Mouse (Mus musculus) kidney, embryonic 16.5 days (tissue): ENCODE data around the gene Olfr1245. TPM values are rescaled to one million over a fixed set of nuclear protein-coding genes. Genes with fewer than 3 reads are reported as not detected.
"Not testable (repeated sequence)": the region's sequence is repeated elsewhere in the genome, so short reads cannot be mapped to it uniquely, and the experiment has no call there.

ENCODE experiments used
- ATAC-seq: fragments of 200-750 bp; cut with Nextera tagmentation; 2 replicates; pipeline ENCODE4 v1.8.0; 2017; ENCODE audit warnings: moderate TSS enrichment; ENCODE audit not compliant: low FRiP score, low TSS enrichment
- H3K27ac ChIP-seq: fragments of 300-500 bp; sonication (generic); 2 replicates; pipeline ENCODE4 v1.5.1; 2014; ENCODE audit warnings: low read length
- H3K27me3 ChIP-seq: fragments of 300-500 bp; sonication (generic); 2 replicates; pipeline ENCODE4 v1.6.1; 2014; ENCODE audit warnings: low read length, control low read depth, mixed read lengths; ENCODE audit not compliant: insufficient read depth
- H3K36me3 ChIP-seq: fragments of 300-500 bp; sonication (generic); 2 replicates; pipeline ENCODE4 v1.6.1; 2014; ENCODE audit warnings: low read length, control low read depth, mixed read lengths; ENCODE audit not compliant: insufficient read depth
- H3K4me1 ChIP-seq: fragments of 300-500 bp; sonication (generic); 2 replicates; pipeline ENCODE4 v1.6.1; 2014; ENCODE audit warnings: low read length, control low read depth, mixed read lengths; ENCODE audit not compliant: insufficient read depth
- H3K4me2 ChIP-seq: fragments of 300-500 bp; sonication (generic); replicated peaks from 2 replicates; pipeline ENCODE4 v1.6.1; 2014; ENCODE audit warnings: low read depth, low read length
- H3K4me3 ChIP-seq: fragments of 300-500 bp; sonication (generic); 2 replicates; pipeline ENCODE4 v1.5.1; 2014; ENCODE audit warnings: mild to moderate bottlenecking, low read length
- H3K9ac ChIP-seq: fragments of 300-500 bp; sonication (generic); replicated peaks from 2 replicates; pipeline ENCODE4 v1.6.1; 2014; ENCODE audit warnings: low read length
- H3K9me3 ChIP-seq: fragments of 300-500 bp; sonication (generic); 2 replicates; pipeline ENCODE4 v1.6.1; 2016; ENCODE audit warnings: low read length, control low read depth
- WGBS: fragments of 180-500 bp; shearing (Covaris S2); extraction: QIAGEN DNeasy Blood & Tissue Kit; methylation state at CpG from one replicate; pipeline ENCODE4 v1.1.7; 2014; 5-methylcytosine and 5-hydroxymethylcytosine counted together
- polyA plus RNA-seq: library from polyadenylated mRNA; unstranded; fragments of >200 nt; fragmentation: Nextera tagmentation; extraction: Ambion mirVana; gene quantifications from 2 replicates; pipeline ENCODE4 v1.2.1, GENCODE M21; 2015

Gene Olfr1245
- polyA plus RNA-seq: not detected in 2 replicates

- Histone ChIP-seq H3K36me3 (no peaks in the 10 kb centered on the region), H3K9ac (no peak within 1 kb of the TSS), H3K4me2 (no peak within 1 kb of the TSS), H3K4me3 (no peak within 1 kb of the TSS), H3K27ac (no peak within 1 kb of the TSS), H3K4me1 (no peaks in the 10 kb centered on the region), H3K27me3 (no peaks in the 10 kb centered on the region), H3K9me3 (no peaks in the 10 kb centered on the region)
- ATAC-seq: no peak
- WGBS: 90% methylated on average over 1 of the region's 1 CpGs
These were observed at the start of gene Olfr1245 for GRCm38 (mm10) chr2:89578347-89578746. Olfr1245 (minus strand) TSS chr2:89578447.

DNA sequence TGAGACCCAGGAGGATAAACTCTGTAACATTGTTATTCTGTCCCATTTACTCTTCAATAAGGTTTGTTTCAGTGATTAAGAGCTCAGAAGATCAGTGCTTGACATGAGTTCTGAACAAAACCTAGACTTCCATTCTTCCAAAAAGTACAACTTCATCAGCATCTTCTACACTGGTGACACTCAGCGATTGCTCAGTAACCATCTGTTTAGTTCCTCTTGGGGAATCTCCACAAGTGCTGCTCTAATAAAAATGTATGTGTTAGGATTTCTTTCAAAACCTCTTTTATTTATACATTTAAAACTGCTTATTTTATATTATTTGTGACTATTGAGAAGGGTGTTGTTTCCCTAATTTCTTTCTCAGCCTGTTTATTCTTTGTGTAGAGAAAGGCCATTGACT, 39.9 kb upstream of the Olfr1245 start, which contains the start of gene Olfr1248:
Gene Olfr1248 (minus strand): TSS at position 101 of the 400 bp plus-strand sequence.
- not testable (repeated sequence) for H3K9ac ChIP-seq, H3K27ac ChIP-seq, H3K4me2 ChIP-seq, H3K36me3 ChIP-seq, H3K9me3 ChIP-seq, H3K4me3 ChIP-seq, H3K27me3 ChIP-seq, H3K4me1 ChIP-seq, ATAC-seq
- 90% methylated on average over 1 of the region's 1 CpGs for WGBS

DNA sequence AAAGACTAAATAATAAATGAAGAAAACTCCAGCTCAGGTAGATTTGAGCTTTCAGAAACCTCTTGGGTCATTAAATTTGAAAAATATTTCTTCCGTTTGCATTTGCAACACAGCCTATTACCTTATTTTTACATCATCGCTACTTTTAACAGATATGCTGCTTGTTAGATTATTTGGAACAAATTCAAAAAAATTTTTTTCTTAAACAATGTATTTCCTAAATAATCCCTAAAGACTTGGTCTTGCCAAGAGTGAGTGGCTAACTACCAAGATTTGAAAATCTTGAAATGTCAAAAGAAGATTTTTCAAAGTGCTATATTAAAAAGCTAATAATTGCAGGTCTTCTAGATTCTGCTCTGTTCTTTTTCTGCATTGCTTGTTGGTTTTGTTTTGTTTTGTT, 35.8 kb upstream of the Olfr1245 start, which contains the start of gene Olfr1247:
Gene Olfr1247 (minus strand): TSS at position 101 of the 400 bp plus-strand sequence.
- WGBS: 87% methylated on average over 2 of the region's 2 CpGs
- Histone ChIP-seq H3K9ac (no peak within 1 kb of the TSS), H3K4me1 (no peaks in the 10 kb centered on the region), H3K36me3 (no peaks in the 10 kb centered on the region), H3K4me3 (no peak within 1 kb of the TSS), H3K4me2 (no peak within 1 kb of the TSS), H3K27me3 (no peaks in the 10 kb centered on the region), H3K27ac (no peak within 1 kb of the TSS), H3K9me3 (no peaks in the 10 kb centered on the region)
- no peak for ATAC-seq

DNA sequence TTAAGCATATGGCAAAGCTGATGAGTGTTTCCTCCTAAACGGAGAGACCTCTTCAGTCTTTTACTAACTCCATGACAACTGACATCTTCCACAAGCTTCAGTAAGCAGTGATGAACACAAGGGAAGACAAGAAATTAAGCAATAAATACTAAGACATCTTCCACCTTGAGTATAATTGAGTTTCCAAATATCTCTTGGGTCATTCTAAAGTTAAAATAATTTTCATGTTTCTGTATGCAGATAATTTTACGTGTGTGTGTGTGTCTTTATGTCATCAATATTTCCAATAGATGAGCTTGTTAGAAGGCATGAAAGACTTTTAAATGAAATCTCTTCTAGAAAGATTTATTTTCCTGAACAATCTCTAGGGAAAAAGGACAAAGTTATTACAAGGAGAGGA, 14.8 kb upstream of the Olfr1245 start, which contains the start of gene Olfr1246:
Gene Olfr1246 (minus strand): TSS at position 101 of the 400 bp plus-strand sequence.
- Histone ChIP-seq H3K9me3 (no peaks in the 10 kb centered on the region), H3K27ac (no peak within 1 kb of the TSS), H3K27me3 (no peaks in the 10 kb centered on the region), H3K4me2 (no peak within 1 kb of the TSS), H3K4me1 (no peaks in the 10 kb centered on the region), H3K4me3 (no peak within 1 kb of the TSS), H3K9ac (no peak within 1 kb of the TSS), H3K36me3 (no peaks in the 10 kb centered on the region)
- no peak for ATAC-seq
- WGBS: 78% methylated on average over 2 of the region's 2 CpGs

- H3K4me3 ChIP-seq, H3K4me1 ChIP-seq, H3K27ac ChIP-seq, H3K4me2 ChIP-seq, H3K9me3 ChIP-seq, H3K36me3 ChIP-seq, H3K9ac ChIP-seq, ATAC-seq, H3K27me3 ChIP-seq: not testable (repeated sequence)
- WGBS: 63% methylated on average over 2 of the region's 2 CpGs
These were observed 15.5 kb downstream of the Olfr1245 start for GRCm38 (mm10) chr2:89562706-89563105.

GRCm38 (mm10) chr2:89544516-89544915, 33.7 kb downstream of the Olfr1245 start:
- Histone ChIP-seq H3K9me3 (no peaks in the 10 kb centered on the region), H3K4me2 (no peak overlapping the region), H3K4me3 (no peak overlapping the region), H3K36me3 (no peaks in the 10 kb centered on the region), H3K4me1 (no peaks in the 10 kb centered on the region), H3K9ac (no peak overlapping the region), H3K27ac (no peak overlapping the region), H3K27me3 (no peaks in the 10 kb centered on the region)
- 46% methylated on average over 2 of the region's 2 CpGs for WGBS
- no peak for ATAC-seq

DNA sequence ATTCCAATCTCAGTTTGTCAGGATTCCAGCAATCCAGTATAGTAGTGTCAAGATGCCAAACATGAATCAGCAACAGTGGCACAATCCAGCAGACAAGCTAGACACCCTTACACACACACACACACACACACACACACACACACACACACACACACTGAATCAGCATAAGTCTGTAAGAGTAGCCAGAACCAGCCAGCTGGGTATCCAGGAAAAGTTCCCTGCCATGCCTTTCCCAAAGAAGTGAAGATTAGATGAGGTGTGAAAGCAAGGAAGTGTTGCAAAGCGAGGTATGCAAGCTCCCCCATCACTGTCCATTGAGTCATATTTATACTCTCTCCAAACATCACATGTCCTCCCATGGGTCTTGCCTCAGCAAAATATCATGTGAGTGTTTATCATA, 38.3 kb downstream of the Olfr1245 start:
- no peak overlapping the region for H3K4me3 ChIP-seq
- H3K36me3 ChIP-seq: no peaks in the 10 kb centered on the region
- WGBS: 79% methylated on average over 1 of the region's 1 CpGs
- ATAC-seq: no peak
- H3K27ac ChIP-seq: no peak overlapping the region
- no peaks in the 10 kb centered on the region for H3K27me3 ChIP-seq
- no peak overlapping the region for H3K4me2 ChIP-seq
- no peaks in the 10 kb centered on the region for H3K4me1 ChIP-seq
- no peak overlapping the region for H3K9ac ChIP-seq
- no peaks in the 10 kb centered on the region for H3K9me3 ChIP-seq

DNA sequence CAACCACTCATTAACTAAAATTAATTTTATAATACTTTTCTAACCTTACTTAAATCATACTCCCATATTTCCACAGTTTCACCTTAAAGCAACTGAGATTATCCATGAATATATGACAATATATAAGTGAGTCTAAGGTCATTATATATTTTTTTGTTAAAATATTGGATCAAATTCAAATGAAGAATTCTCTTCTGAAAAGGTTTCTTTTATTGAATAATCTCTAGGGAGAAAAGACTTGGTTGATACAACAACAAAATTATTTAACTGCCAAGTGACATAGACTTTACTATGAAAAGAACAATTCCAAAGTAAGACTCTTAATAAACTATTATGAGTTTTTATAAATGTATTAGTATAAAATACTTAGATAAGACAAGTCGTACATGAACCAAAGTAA, 46.9 kb downstream of the Olfr1245 start, which contains the start of gene Olfr1243:
Gene Olfr1243 (minus strand): TSS at position 101 of the 400 bp plus-strand sequence.
- no peak for ATAC-seq
- 92% methylated on average over 1 of the region's 1 CpGs for WGBS

More for the DNA sequence above, 46.9 kb downstream of the Olfr1245 start, which contains the start of gene Olfr1243:
- Histone ChIP-seq H3K9ac (no peak within 1 kb of the TSS), H3K27me3 (no peaks in the 10 kb centered on the region), H3K4me3 (no peak within 1 kb of the TSS), H3K36me3 (no peaks in the 10 kb centered on the region), H3K4me1 (no peaks in the 10 kb centered on the region), H3K9me3 (no peaks in the 10 kb centered on the region), H3K4me2 (no peak within 1 kb of the TSS), H3K27ac (no peak within 1 kb of the TSS)

Other genes with a start within 250 kb of the Olfr1245 start
- gene Olfr1232, start 248.8 kb downstream of the Olfr1245 start, polyA plus RNA-seq: not detected in 2 replicates
- gene Olfr1233, start 236.0 kb downstream of the Olfr1245 start, polyA plus RNA-seq: not detected in 2 replicates
- not detected in 2 replicates for gene Olfr1234, start 213.6 kb downstream of the Olfr1245 start, polyA plus RNA-seq
- gene Olfr1238, start 168.8 kb downstream of the Olfr1245 start, polyA plus RNA-seq: not detected in 2 replicates
- not detected in 2 replicates for gene Olfr1239, start 158.0 kb downstream of the Olfr1245 start, polyA plus RNA-seq
- gene Olfr1240, start 135.4 kb downstream of the Olfr1245 start, polyA plus RNA-seq: not detected in 2 replicates
- gene Olfr1241, start 91.3 kb downstream of the Olfr1245 start, polyA plus RNA-seq: not detected in 2 replicates
- not detected in 2 replicates for gene Olfr1242, start 80.1 kb downstream of the Olfr1245 start, polyA plus RNA-seq
- not detected in 2 replicates for gene Olfr1243, start 47.0 kb downstream of the Olfr1245 start, polyA plus RNA-seq
- not detected in 2 replicates for gene Olfr1246, start 14.7 kb upstream of the Olfr1245 start, polyA plus RNA-seq
- gene Olfr1247, start 35.7 kb upstream of the Olfr1245 start, polyA plus RNA-seq: not detected in 2 replicates
- gene Olfr1248, start 39.8 kb upstream of the Olfr1245 start, polyA plus RNA-seq: not detected in 2 replicates
- not detected in 2 replicates for gene Olfr1249, start 56.5 kb upstream of the Olfr1245 start, polyA plus RNA-seq
- not detected in 2 replicates for gene Olfr1250, start 83.0 kb upstream of the Olfr1245 start, polyA plus RNA-seq
- gene Olfr1251, start 93.5 kb upstream of the Olfr1245 start, polyA plus RNA-seq: not detected in 2 replicates
- gene Olfr1252, start 146.6 kb upstream of the Olfr1245 start, polyA plus RNA-seq: not detected in 2 replicates
- gene Olfr1253, start 178.6 kb upstream of the Olfr1245 start, polyA plus RNA-seq: not detected in 2 replicates
- not detected in 2 replicates for gene Olfr1254, start 215.2 kb upstream of the Olfr1245 start, polyA plus RNA-seq
- not detected in 2 replicates for gene Olfr1255, start 233.6 kb upstream of the Olfr1245 start, polyA plus RNA-seq